Mouse (Mus musculus): ENCODE measurements around the gene Vmn2r79.
"Not testable (repeated sequence)": the region's sequence is repeated elsewhere in the genome, so short reads cannot be mapped to it uniquely, and the experiment has no call there.

The Vmn2r79 gene

GRCm38 (mm10) chr7:86995815-86996214 lies at the start of gene Vmn2r79:
Vmn2r79 (plus strand) TSS chr7:86996115.
- DNase-seq: not testable (repeated sequence)

DNA sequence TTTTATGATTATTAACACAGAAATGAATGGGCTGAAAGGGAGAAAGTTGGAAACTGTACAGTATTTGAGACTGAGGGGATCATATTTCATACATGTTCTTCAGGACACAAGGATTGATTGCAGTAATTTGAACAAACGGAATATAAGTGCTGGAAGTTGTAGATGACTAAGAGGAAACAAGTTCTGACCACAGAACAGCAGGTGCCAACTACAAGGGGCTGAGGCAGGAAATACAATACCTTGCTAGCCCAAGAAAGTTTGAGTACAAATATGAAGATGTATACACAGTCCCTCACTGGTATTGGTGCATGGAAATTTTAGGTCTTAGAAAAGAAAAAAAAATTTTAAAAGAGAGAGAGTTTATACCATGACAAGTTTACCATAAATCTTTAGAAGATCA lies 1.2 kb upstream of the Vmn2r79 start:
- no peak for DNase-seq

GRCm38 (mm10) chr7:87026486-87026885 lies 30.6 kb downstream of the Vmn2r79 start:
- DNase-seq: not testable (repeated sequence)

GRCm38 (mm10) chr7:87063576-87063975 lies 67.7 kb downstream of the Vmn2r79 start:
- DNase-seq: no peak

Measured in cerebellum, postnatal 10 days (tissue).